Mouse (Mus musculus) forelimb bud, embryonic 11.5 days (tissue): ENCODE measurements around the gene Mrpl58.
"Not testable (repeated sequence)": the region's sequence is repeated elsewhere in the genome, so short reads cannot be mapped to it uniquely, and the experiment has no call there.

Experiments
- DNase-seq: peaks from one replicate; pipeline ENCODE4 v3.0.0-alpha.2; 2012; ENCODE audit warnings: low read depth, low spot score

The Mrpl58 gene

DNA sequence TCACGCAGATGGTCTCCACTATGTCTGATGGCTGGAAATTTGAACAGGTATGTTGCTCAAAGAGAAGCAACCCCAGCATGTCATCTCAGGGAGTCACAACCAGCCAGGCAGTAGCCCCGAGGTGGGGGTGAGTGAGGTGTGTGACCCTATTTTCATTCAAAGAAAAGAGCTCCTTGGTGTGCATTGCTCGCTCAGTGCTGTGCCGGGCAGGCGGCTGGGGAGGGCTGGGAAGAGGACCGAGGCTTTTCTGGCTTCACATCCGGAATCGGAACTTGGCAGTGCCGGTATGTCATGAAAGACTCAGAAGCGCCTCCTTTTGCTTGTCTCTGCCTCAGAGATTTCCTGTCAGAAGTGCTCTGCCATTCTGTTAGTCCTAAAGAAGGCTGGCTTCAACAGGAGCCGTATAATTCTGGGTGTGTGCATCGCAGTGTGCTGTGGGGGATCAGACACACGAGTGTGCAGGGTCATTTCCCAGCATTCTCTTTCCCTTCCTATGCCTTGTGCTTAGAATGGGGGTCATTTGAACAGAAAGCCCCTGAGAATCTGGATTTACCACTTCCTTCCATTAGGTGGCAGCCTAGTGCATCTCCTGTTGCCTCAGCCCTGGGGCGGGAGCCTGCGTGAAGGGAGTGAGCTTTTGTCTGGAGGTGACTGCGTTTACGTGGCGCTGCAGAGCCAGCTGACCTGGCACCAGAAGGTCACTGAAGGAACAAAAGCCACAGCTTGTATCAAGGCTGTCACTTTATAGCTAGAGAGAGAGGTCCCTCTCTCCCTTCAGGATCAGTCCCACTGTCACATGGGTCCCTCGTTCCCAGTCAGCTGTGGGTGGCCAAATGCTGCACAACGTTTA is 24.2 kb downstream of the Mrpl58 start:
- peak; percentile 89 for DNase-seq

DNA sequence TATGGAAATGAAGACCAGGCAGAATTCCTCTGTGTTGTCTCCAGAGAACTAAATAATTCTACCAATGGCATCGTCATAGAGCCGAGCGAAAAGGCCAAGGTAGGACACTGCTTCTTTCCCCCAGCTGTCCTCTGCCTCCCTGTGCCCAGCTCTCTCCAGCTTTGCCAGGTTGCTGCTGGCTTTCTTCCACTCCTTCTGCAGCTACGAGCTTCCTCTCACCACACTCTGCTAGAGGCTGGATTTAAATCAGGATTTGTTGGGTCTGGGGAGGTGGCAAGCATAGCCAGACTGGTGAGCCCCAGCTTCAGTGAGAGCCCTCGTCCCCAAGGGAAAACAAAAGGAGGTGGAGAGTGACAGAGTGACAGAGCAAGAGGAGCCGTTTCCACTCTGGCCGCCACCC is 25.8 kb downstream of the Mrpl58 start:
- DNase-seq = no peak

DNA sequence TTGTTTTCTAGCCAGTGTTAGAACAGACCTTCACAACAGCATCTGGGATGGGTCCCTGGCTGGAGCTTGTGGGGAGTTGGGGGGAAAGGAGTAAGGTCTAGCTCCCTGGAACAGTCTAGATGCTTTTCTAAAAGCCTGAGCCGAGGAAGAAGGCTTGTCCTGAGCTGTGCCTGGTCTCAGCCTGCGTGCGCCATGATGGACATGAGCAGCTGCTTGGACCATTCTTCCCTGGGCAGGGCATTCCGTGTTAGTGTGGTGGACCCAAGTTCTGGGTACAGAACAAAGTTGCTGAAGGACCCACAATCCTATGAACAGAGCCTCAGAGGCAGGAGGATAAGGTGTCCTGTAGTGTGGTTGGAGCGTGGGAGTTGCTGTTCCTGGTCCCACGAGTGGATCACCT is 27.0 kb downstream of the Mrpl58 start:
- no peak for DNase-seq

DNA sequence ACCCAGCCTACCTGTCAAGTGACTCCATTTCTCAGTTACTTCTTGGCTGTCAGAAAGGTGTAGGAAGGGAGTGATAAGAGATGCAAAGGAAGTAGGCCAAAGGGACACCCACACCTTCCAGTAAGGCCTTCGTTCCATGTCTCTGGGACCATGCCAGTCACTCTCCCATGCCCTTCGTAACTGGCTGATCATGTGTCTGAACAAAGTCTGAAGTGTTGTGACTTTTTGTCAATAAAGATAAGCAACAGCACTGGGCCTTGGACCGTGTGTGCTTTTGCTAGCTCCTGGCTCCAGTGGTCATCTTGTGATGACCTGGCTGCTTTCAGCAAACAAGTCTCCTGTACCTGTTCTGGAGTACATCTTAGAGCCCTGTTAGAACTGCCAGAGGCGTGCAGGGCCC is 29.3 kb downstream of the Mrpl58 start:
- DNase-seq = no peak

DNA sequence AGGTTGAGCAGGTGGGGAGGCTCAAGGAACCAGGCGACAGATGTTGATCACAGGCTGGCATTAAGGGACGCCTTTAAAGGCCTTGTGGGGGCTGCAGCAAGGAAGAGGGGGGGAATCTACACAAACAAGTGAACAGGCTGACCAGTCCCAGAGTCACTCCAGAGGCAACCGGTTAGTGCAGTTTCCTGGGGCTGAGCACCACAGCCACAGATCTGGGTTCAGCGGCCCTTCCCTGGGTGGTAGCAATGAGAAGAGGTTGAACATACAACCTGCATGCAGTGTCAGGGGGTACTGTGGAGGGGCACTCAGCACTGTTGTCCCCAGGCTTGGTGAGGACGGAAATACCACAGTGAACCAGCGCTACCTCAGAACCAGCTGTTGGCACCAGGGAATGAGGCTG is 29.8 kb downstream of the Mrpl58 start:
- no peak for DNase-seq

DNA sequence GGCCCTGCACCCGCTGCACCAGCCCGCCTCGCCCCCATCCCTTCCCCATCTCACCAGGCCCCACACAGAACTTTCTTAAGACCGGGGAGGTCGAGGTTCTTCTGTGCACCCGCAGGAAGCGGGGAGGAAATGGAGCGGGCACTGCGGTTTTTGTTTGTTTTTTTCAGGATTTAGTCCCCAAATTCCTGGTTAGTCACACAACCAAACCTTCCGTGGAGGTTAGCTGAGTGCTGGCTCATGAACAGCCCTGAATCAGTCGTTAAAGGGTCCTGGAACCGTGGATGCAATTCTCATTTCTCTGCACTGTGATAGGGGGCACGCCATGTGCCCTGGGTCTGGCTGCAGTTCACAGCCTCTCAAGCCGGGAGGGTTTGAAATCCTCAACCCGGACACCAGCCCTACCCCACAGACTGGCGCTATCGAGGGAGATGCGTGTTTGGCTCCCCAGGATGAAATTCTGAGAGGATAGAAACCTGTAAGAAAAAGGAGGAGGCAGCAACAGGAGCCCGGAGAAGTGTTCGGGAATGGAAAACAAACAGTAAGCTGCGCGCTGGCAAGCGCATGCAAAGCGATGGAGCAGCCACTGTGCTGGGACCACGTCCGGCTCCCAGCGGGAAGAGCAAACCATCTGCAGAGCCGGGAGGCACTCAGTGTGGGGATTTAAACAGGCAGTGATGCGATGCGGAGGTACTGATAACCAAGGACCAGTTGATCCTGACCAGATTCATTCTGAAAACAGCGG is 32.2 kb downstream of the Mrpl58 start:
- DNase-seq = peak; percentile 34

DNA sequence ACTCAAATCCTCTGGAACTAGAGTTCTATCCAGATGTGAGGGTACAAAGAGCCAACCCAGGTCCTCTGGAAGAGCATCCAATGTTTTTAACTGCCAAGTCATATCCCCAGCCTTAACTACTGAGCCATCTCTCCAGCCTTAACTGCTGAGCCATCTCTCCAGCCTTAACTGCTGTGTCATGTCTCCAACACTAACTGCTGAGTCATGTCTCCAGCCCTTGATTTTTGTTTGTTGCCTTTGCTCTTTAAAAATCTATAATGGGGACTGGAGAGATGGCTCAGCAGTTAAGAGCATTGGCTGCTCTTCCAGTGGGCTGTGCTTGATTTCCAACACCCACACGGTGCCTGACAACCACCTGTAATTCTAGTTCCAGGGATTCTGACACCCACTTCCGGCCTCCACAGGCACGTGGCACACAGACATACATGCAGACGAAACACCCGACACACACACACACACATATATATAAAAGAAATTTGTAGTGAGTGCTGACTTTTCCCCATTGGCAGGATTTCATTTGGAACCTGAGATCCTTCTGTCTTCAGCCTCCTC is 34.1 kb downstream of the Mrpl58 start:
- DNase-seq = no peak

DNA sequence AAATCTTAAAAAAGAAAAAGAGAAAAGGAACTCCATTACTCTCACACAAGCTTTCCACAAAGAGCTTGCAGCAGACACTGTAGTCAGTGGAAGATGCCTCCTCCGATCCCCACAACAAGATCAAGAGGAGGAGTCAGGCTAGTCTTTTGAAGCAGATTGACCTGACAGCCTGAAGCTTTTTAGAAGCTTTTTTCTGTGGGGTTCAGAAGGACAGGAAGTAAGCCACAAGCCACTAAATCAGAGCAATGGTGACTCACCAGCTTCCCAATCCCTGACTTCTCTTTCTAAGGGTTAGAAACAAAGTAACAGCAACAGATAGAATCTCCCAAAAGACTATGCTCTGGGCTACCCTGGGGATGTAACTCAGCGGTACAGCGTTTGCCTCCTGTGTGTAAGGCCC is 35.8 kb downstream of the Mrpl58 start:
- DNase-seq = no peak

DNA sequence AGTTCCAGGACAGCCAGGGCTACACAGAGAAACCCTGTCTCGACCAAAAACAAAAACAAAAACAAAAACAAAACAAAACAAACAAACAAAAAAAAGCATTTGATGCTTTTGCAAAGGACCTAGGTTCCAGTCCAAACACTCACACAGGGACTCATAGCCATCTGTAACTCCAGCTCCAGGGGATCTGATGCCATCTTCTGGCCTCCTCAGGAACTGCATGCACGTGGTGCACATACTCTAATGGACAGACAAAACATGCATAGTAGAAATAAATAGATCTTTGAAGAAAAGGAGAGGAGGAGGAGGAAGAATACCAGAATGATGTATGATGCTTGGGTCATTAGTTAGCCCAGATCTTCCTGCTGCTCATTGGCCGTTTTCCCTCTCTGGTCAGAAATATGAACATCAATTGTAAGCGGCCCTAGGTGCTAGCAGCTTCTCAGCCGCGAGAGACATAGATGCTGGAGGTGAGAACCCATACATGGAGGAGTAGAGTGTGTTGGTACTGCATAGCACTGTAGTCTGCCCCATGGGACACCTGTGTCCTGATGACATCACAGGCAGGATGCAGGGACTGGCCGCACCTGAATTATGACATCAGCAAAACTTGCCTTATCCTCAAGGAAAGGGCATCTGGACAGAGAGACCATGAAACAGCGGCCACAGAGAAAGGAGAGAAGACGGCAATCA is 36.5 kb downstream of the Mrpl58 start, which contains the start of gene Trim80:
TSS of gene Trim80 (plus strand) at position 640 of the 690 bp plus-strand sequence.
- no peak for DNase-seq

DNA sequence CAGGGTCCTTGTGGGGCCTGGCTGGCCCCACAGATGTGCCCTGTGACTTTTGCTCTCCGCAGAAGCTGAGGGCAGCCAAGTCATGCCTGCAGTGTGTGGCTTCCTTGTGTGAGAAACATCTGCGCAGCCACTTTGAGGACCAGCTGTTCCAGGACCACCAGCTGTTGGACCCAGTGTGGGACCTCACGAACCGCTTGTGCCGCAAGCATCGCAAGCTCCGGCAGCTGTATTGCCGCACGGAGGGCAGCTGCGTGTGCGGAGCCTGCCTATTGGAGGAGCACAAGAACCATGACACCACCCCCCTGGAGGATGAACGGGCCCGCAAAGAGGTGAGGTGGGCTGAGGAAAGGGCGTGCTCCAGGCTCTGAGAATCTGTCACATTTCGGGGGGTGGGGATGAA is 37.9 kb downstream of the Mrpl58 start:
- DNase-seq = peak; percentile 44

DNA sequence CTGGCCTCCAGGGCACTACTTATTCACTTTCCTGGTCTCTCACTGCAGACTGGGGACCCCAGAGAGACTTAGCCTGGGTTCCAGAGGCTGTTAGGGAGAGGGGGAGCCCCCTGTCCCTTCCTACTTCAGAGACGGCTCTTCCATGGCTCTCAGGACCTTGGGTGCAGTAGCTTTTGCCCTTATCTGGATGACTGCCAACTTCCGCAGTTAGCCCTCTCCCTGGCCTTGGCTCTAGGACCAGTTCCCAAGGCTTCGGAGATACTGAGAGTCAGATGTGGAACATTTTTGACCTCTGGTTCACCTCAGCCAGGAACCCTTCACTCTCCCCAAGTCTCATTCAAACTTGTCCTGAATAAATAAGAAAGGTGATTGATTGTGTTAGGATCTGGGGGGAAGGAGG is 43.4 kb downstream of the Mrpl58 start:
- DNase-seq = no peak

DNA sequence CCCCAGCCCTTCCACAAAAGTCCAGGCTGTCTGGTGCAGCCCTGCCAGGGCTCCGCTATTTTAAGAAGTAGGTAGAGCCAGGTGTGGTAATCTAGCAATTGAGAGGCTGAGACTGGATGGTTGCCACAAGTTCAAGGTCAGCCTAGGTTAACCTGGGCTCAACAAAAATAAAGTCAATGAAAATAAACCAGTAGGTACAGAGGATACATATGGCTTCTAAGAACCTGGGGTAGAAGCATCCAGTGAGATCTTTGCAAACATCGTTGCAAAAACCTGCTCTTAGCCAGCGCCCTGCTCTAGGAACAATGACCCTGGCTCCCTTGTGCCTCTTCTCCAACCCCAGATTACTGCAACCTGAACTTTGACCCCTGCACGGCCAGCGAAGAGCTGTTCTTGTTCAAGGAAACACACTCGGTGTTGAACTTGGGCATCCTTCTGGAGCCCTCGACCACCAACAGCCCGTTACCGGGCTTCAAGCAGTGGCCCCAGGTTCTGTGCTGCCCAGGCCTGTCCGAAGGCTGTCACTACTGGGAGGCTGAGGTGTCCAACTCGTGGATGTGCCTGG is 43.9 kb downstream of the Mrpl58 start:
- DNase-seq = no peak

DNA sequence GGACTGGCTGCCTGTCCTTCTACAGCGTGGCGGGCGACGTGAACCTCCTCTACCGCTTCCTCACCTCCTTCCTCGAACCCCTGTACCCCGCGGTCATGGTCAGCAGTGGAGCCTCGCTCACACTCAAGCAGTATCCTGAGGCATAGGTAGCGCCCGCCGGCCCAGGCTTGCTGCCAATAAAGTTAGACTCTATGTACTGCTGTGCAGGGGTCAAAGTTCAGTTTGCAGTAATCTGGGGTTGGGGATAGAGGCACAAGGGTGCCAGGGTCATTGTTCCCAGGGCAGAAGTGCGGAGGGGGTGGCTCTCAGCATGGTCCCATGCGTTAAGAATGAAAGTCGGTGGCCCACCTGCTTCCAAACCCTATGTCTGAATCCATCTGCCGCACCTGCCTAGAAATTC is 44.5 kb downstream of the Mrpl58 start:
- no peak for DNase-seq

DNA sequence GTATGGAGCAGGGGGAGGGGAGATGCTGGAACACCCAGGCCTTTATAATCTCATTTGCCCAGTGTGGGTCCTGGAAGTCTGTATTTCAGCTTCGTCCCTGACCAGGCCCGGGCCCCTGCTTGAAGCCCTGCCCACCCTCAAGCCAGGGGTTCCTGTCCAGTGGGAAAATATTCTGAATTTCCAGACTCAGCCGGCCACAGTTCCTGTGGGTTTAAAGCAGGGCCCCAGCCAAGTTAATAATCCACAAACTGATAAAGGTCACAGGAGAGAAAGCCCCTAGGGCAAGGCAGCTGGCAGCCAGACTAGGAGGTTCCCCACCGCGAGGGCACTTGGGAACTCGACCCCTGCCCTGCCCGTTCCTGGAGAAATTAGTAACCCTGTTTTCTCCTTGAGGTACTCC is 45.4 kb downstream of the Mrpl58 start:
- no peak for DNase-seq

DNA sequence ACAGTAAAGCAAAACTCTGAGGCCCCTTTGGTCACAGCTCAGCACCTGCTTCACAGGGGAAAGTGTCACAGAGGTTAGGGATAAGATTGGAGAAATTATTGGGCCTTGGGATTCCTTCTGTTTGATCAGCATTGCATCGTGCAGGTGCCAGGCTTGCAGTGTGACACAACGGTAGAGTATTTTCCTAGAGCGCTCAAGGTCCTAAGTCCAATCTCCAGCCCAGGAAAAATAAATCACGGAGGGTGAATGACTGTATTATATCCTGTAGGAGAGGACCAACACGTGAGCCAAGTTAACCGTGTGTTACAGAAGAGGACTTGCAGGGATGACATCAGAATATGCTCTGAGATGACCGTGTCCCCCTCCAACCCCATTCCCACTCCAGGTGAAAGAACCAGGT is 46.6 kb downstream of the Mrpl58 start:
- DNase-seq = no peak

DNA sequence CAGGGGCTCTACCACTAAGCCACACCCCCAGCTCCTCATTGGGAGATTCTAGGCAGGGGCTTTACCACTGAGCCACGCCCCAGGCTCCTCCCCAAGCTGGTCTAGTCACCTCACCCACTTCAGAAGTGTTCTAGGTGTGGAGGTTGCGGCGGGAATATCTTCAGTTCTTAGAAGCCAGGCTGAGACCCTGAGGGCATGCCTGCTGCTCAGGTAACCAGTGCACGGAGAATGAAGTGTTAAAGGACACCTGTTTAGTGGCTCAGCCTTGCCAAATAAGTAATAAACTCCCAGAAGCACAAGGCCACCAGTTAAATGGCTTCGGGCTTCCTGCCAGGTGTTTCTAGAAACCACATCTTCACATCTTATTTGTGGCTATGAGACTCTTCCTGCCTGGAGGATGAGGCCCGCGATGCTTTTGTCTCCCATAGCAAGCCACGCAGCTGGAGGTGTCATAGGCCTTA is 48.3 kb downstream of the Mrpl58 start:
- DNase-seq = no peak

DNA sequence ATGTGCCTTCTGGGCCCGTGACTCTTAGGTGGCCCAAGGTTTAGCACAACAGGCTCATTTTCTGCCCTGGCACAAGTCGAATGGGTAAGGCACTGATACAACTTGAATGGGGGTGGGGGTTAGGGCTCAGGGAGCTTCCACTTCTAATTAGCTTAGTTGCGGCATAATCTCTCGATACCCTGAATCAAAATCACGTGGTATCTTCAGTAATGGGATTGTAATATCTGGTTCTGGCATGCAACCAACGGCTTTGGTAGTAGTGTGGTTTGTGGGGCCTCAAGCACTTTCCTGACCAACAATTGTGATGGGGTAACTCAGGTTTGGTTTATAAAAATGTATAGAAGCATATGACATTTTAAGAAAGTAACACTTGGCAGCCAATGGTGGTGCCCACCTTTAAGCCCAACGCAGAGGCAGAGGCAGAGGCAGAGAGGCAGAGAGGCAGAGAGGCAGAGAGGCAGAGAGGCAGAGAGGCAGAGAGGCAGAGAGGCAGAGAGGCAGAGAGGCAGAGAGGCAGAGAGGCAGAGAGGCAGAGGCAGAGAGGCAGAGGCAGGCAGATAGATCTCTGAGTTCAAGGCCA is 48.8 kb downstream of the Mrpl58 start:
- no peak for DNase-seq

DNA sequence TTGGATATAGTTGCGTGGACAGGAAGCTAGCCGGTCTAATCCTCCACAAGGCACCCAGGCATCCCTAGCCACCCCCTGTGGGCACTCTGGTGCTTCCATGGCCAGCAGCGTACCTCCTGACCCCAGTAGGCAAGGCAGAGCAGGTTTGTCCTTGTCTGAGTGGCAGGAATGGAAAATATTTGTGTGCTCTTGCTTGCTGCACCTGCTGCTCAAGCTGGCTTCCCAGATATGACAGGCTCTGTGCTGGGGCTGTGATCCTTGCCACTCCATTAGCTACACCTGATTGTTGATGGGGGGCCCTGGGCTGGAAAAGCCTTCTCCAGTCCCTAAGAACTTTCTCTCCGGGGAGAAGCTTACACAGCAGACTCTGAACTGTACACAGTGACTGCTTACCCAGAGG is 49.8 kb downstream of the Mrpl58 start:
- no peak for DNase-seq

DNA sequence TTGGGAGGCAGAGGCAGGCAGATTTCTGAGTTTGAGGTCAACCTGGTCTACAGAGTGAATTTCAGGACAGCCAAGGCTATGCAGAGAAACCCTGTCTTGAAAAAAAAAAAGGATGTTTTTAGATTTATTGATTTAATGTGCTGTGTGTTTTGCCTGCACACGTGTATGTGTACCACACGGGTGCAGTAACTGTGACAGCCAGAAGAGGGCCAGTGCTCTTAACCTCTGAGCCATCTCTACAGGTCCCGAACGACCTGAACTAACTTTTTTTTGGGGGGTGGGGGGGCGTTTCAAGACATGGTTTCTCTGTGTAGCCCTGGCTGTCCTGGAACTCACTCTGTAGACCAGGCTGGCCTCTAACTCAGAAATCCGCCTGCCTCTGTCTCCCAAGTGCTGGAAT is 51.3 kb downstream of the Mrpl58 start:
- not testable (repeated sequence) for DNase-seq

DNA sequence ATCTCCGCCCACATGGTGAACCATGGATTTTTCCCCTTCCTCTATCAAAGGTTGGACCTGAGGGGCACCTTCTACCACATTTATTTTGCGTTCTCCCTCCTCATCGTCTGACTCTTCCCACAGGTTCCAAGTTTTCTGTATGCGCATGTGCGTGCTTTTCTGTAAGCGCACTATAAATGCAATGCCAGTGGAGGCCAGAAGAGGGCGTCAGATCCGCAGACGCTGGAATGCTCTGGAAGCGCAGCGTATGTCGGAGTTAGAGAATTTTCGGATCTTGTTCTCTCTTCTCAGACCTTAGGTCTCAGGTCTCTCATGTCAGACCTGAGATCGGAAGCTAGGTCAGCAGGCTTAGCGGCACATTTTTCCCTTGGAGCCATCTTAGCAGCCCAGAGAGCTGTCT is 52.1 kb downstream of the Mrpl58 start:
- no peak for DNase-seq

DNA sequence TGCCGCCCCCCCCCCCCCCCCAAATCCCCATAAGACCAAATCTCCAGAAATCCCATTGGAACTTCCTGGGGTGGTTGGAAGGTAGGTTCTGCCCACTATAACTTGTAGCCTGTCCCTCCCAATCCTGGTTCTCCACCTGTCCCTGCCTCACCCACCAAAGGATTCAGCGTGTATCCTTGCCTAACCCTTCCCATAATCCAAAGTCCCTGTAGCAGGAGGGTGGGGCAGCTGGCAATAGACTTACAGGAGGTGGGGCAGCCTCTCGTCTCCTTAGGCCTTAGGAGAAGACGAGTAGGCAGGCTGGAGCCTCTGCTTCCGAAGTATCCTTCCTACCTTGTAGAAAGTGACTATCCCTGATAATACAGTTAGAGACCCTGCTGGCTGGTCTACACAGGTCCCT is 52.6 kb downstream of the Mrpl58 start:
- no peak for DNase-seq
